Mouse (Mus musculus) CH12.LX (cell line): Measurements from ENCODE around the gene Habp4. TPM values are rescaled to one million over a fixed set of nuclear protein-coding genes. Genes with fewer than 3 reads are reported as not detected.

Source experiments
- DNase-seq: peaks from one replicate; pipeline ENCODE4 v3.0.0-alpha.2; 2013; ENCODE audit errors: extremely low read depth
- H3K27ac ChIP-seq: 2 replicates; pipeline ENCODE4 v1.5.1; 2012; ENCODE audit warnings: low read depth, mild to moderate bottlenecking, control low read depth, moderate library complexity; ENCODE audit not compliant: insufficient read depth
- H3K27me3 ChIP-seq: replicated peaks from 2 replicates; pipeline ENCODE3; 2012; ENCODE audit warnings: inconsistent platforms
- H3K36me3 ChIP-seq, 2 experiments: replicated peaks in 1 of 2; 2 replicates each; pipeline versions ENCODE3 to v1.6.1; 2012; ENCODE audit warnings: inconsistent platforms in 1 of 2, low read length in 1 of 2, mild to moderate bottlenecking in 1 of 2, mixed read lengths in 1 of 2, moderate library complexity in 1 of 2; ENCODE audit not compliant: control insufficient read depth in 1 of 2, insufficient read depth in 1 of 2
- H3K4me1 ChIP-seq, 2 experiments: 2 replicates each; pipeline ENCODE4 v1.6.1; 2012; ENCODE audit warnings: inconsistent platforms in 1 of 2, moderate library complexity in 1 of 2; ENCODE audit not compliant: insufficient read depth in 2 of 2, control insufficient read depth in 1 of 2
- H3K4me2 ChIP-seq: 2 replicates; pipeline ENCODE4 v1.6.1; 2012; ENCODE audit warnings: low read depth, mild to moderate bottlenecking, control low read depth; ENCODE audit not compliant: poor library complexity, insufficient read depth, severe bottlenecking
- H3K4me3 ChIP-seq, 3 experiments: fragments of 150-350 bp in 1 of 3; sonication (generic) in 1 of 3; replicated peaks in 1 of 3; 2 replicates each; pipeline versions ENCODE3 to v1.5.1; 2011 to 2012; ENCODE audit warnings: low read depth in 2 of 3, low read length in 2 of 3, mild to moderate bottlenecking in 2 of 3, moderate library complexity in 2 of 3, control low read depth in 1 of 3, improper control_type of control experiment in 1 of 3, inconsistent platforms in 1 of 3, mixed read lengths in 1 of 3; ENCODE audit not compliant: poor library complexity in 1 of 3
- H3K79me2 ChIP-seq: replicated peaks from 2 replicates; pipeline ENCODE4 v1.6.1; 2012; ENCODE audit warnings: mild to moderate bottlenecking, moderate library complexity; ENCODE audit not compliant: control insufficient read depth, poor library complexity, insufficient read depth, severe bottlenecking; ENCODE audit errors: extremely low read depth
- H3K9ac ChIP-seq: 2 replicates; pipeline ENCODE4 v1.6.1; 2012; ENCODE audit warnings: low read depth, mild to moderate bottlenecking, control low read depth, moderate library complexity; ENCODE audit not compliant: insufficient read depth
- H3K9me3 ChIP-seq: replicated peaks from 2 replicates; pipeline ENCODE3; 2012; ENCODE audit warnings: low read length, inconsistent platforms, mixed read lengths
- CHD1 ChIP-seq: IDR thresholded peaks from 2 replicates; pipeline ENCODE4 v1.6.1; 2012; ENCODE audit warnings: low read depth, low read length, improper control_type of control experiment, inconsistent platforms
- CHD2 ChIP-seq: IDR thresholded peaks from 2 replicates; pipeline ENCODE4 v1.6.1; 2011; ENCODE audit warnings: low read length, improper control_type of control experiment
- CTCF ChIP-seq, 2 experiments: IDR thresholded peaks in 1 of 2; conservative IDR thresholded peaks in 1 of 2; 2 replicates each; pipeline ENCODE4 v1.5.1; 2011 to 2012; ENCODE audit warnings: low read depth in 2 of 2, low read length in 2 of 2, improper control_type of control experiment in 1 of 2, inconsistent platforms in 1 of 2, mild to moderate bottlenecking in 1 of 2, moderate library complexity in 1 of 2
- EP300 ChIP-seq: IDR thresholded peaks from 2 replicates; pipeline ENCODE4 v1.6.1; 2011; ENCODE audit warnings: low read length, improper control_type of control experiment
- ETS1 ChIP-seq: conservative IDR thresholded peaks from 2 replicates; pipeline ENCODE4 v1.6.1; 2012; ENCODE audit warnings: low read depth, mild to moderate bottlenecking, inconsistent platforms, low read length, improper control_type of control experiment, moderate library complexity
- HCFC1 ChIP-seq: IDR thresholded peaks from 2 replicates; pipeline ENCODE4 v1.6.1; 2012; ENCODE audit warnings: low read depth, mild to moderate bottlenecking, inconsistent platforms, low read length, improper control_type of control experiment
- JUN ChIP-seq: IDR thresholded peaks from 2 replicates; pipeline ENCODE4 v1.6.1; 2011; ENCODE audit warnings: low read depth, mild to moderate bottlenecking, low read length, improper control_type of control experiment, moderate library complexity; ENCODE audit not compliant: insufficient read depth
- JUND ChIP-seq: conservative IDR thresholded peaks from 2 replicates; pipeline ENCODE4 v1.6.1; 2011; ENCODE audit warnings: low read depth, low read length, improper control_type of control experiment
- KAT2A ChIP-seq: IDR thresholded peaks from 2 replicates; pipeline ENCODE4 v1.6.1; 2012; ENCODE audit warnings: low read length, improper control_type of control experiment, inconsistent platforms; ENCODE audit not compliant: insufficient replicate concordance
- MAX ChIP-seq: IDR thresholded peaks from 2 replicates; pipeline ENCODE4 v1.6.1; 2011; ENCODE audit warnings: low read length, improper control_type of control experiment
- MAZ ChIP-seq: IDR thresholded peaks from 2 replicates; pipeline ENCODE4 v1.6.1; 2012; ENCODE audit warnings: low read depth, mild to moderate bottlenecking, inconsistent platforms, low read length, improper control_type of control experiment, moderate library complexity
- MEF2A ChIP-seq: IDR thresholded peaks from 2 replicates; pipeline ENCODE4 v1.6.1; 2014; ENCODE audit warnings: low read depth, mild to moderate bottlenecking, inconsistent platforms, low read length, improper control_type of control experiment, borderline replicate concordance
- MYC ChIP-seq: IDR thresholded peaks from 2 replicates; pipeline ENCODE4 v1.6.1; 2011; ENCODE audit warnings: low read depth, mild to moderate bottlenecking, improper control_type of control experiment, low read length
- NELFE ChIP-seq: IDR thresholded peaks from 2 replicates; pipeline ENCODE4 v1.6.1; 2011; ENCODE audit warnings: low read depth, low read length, improper control_type of control experiment
- NRF1 ChIP-seq: IDR thresholded peaks from 2 replicates; pipeline ENCODE4 v1.6.1; 2014; ENCODE audit warnings: low read depth, mild to moderate bottlenecking, inconsistent platforms, low read length, improper control_type of control experiment, moderate library complexity
- POLR2AphosphoS2 ChIP-seq: IDR thresholded peaks from 2 replicates; pipeline ENCODE4 v1.6.1; 2011; ENCODE audit warnings: low read depth, low read length, improper control_type of control experiment
- RCOR1 ChIP-seq: conservative IDR thresholded peaks from 2 replicates; pipeline ENCODE4 v1.6.1; 2012; ENCODE audit warnings: low read depth, mild to moderate bottlenecking, inconsistent platforms, low read length, improper control_type of control experiment
- SMC3 ChIP-seq: IDR thresholded peaks from 2 replicates; pipeline ENCODE4 v1.6.1; 2011; ENCODE audit warnings: low read depth, low read length, improper control_type of control experiment
- TBP ChIP-seq: conservative IDR thresholded peaks from 2 replicates; pipeline ENCODE4 v1.6.1; 2011; ENCODE audit warnings: low read depth, low read length, improper control_type of control experiment
- UBTF ChIP-seq: IDR thresholded peaks from 2 replicates; pipeline ENCODE4 v1.6.1; 2012; ENCODE audit warnings: low read depth, mild to moderate bottlenecking, inconsistent platforms, low read length, improper control_type of control experiment, moderate library complexity
- USF2 ChIP-seq: conservative IDR thresholded peaks from 2 replicates; pipeline ENCODE4 v1.6.1; 2011; ENCODE audit warnings: low read depth, low read length, improper control_type of control experiment
- ZC3H11A ChIP-seq: IDR thresholded peaks from 2 replicates; pipeline ENCODE4 v1.6.1; 2012; ENCODE audit warnings: low read depth, mild to moderate bottlenecking, inconsistent platforms, low read length, improper control_type of control experiment
- ZKSCAN1 ChIP-seq: IDR thresholded peaks from 2 replicates; pipeline ENCODE4 v1.6.1; 2012; ENCODE audit warnings: low read depth, inconsistent platforms, low read length, improper control_type of control experiment, borderline replicate concordance
- ZNF384 ChIP-seq: IDR thresholded peaks from 2 replicates; pipeline ENCODE4 v1.6.1; 2012; ENCODE audit warnings: low read depth, low read length, improper control_type of control experiment, inconsistent platforms
- dilution Hi-C: fragments of 300-500 bp; cut with MboI; formaldehyde crosslinking; loops from 2 replicates; pipeline ENCODE4 v1.14.3; 2020; ENCODE audit warnings: low sequenced_read_pairs; ENCODE audit not compliant: extremely low pct_unique_long_range_greater_than_20kb, extremely low pct_ligation_motif_present
- in situ Hi-C: fragments of 300-500 bp; cut with MboI; formaldehyde crosslinking; loops from 3 replicates; pipeline ENCODE4 v1.14.3; 2019; ENCODE audit warnings: low sequenced_read_pairs, low pct_ligation_motif_present, low pct_unique_long_range_greater_than_20kb, mixed read lengths
- polyA plus RNA-seq: library from polyadenylated mRNA; unstranded; fragments of >175 nt; gene quantifications from 2 replicates; pipeline ENCODE4 v1.2.1, GENCODE M21; 2012; ENCODE audit warnings: low read depth; ENCODE audit not compliant: insufficient read length
- total RNA-seq, 2 experiments: library from RNA; depleted of rRNA; stranded (reverse); fragments of 300-350 nt in 1 of 2; fragments of >200 nt in 1 of 2; gene quantifications; 2 replicates each; pipeline ENCODE4 v1.2.3; 2012 to 2014

Gene Habp4
- total and polyA plus RNA-seq, 3 experiments, result 3.3 to 3.5 (median 3.3) TPM

GRCm38 (mm10) chr13:64208146-64208545 is 46.5 kb downstream of the Habp4 start:
- dilution Hi-C loops, result no loop called here
- TF ChIP-seq MAZ, result no peak
- no peak for TF ChIP-seq NELFE
- TF ChIP-seq HCFC1, result no peak
- no peak for TF ChIP-seq RCOR1
- TF ChIP-seq JUND, result no peak
- TF ChIP-seq ZC3H11A, result no peak
- TF ChIP-seq EP300, result no peak
- no peak for TF ChIP-seq NRF1
- no peak for TF ChIP-seq USF2
- TF ChIP-seq ZNF384, result no peak
- no peak for TF ChIP-seq TBP
- TF ChIP-seq MEF2A, result no peak
- no peak for TF ChIP-seq UBTF
- no peak for TF ChIP-seq MAX
- TF ChIP-seq POLR2AphosphoS2, result no peak
- no peak for TF ChIP-seq CTCF (conservative IDR thresholded peaks at IDR 0.05 in 1 of 2, IDR thresholded peaks at IDR 0.05 in 1 of 2; ENCODE audit: low read depth in 2 of 2, low read length in 2 of 2)
- TF ChIP-seq CHD1, result no peak
- Histone ChIP-seq H3K4me3 (no peak overlapping the region), H3K4me2 (no peak overlapping the region), H3K27ac (no peak overlapping the region), H3K9me3 (no peaks in the 10 kb centered on the region), H3K27me3 (no peaks in the 10 kb centered on the region), H3K4me1 (peaks cover 0 to 17% of the 10 kb centered on the region in 2 experiments; a peak in 2 of 4 replicates), H3K79me2 (no peaks in the 10 kb centered on the region), H3K36me3 (no peaks in the 10 kb centered on the region), H3K9ac (no peak overlapping the region)
- DNase-seq, result no peak
- in situ Hi-C loops, result no loop called here

GRCm38 (mm10) chr13:64211995-64212603 is 50.5 kb downstream of the Habp4 start:
- Histone ChIP-seq H3K4me1 (peaks cover 0 to 11% of the 10 kb centered on the region in 2 experiments; a peak in 1 of 4 replicates), H3K27me3 (no peaks in the 10 kb centered on the region), H3K9me3 (no peaks in the 10 kb centered on the region), H3K79me2 (no peaks in the 10 kb centered on the region), H3K9ac (no peak overlapping the region), H3K36me3 (no peaks in the 10 kb centered on the region), H3K4me3 (no peak overlapping the region), H3K27ac (no peak overlapping the region), H3K4me2 (no peak overlapping the region)
- in situ Hi-C loops, result no loop called here
- TF ChIP-seq ETS1, result no peak
- TF ChIP-seq SMC3, result no peak
- no peak for TF ChIP-seq KAT2A
- TF ChIP-seq MYC, result no peak
- no peak for TF ChIP-seq CHD2
- no peak for TF ChIP-seq JUN
- no peak for TF ChIP-seq HCFC1
- TF ChIP-seq ZKSCAN1, result no peak
- no peak for TF ChIP-seq ZC3H11A
- no peak for TF ChIP-seq CHD1
- no peak for TF ChIP-seq USF2
- dilution Hi-C loops, result no loop called here
- DNase-seq, result no peak
